Mouse (Mus musculus) bone marrow, adult 2 months (tissue): ENCODE data around the gene Mapkapk3.

Experiments
- CTCF ChIP-seq: fragments of 200-500 bp; IDR thresholded peaks from 2 replicates; pipeline ENCODE4 v1.5.1; 2011; ENCODE audit warnings: low read length, control low read depth; ENCODE audit not compliant: control insufficient read depth, insufficient read depth
- POLR2A ChIP-seq: fragments of 200-500 bp; IDR thresholded peaks from 2 replicates; pipeline ENCODE4 v1.6.1; 2011; ENCODE audit warnings: low read depth, mild to moderate bottlenecking, control low read depth, low read length, borderline replicate concordance; ENCODE audit not compliant: control insufficient read depth

DNA sequence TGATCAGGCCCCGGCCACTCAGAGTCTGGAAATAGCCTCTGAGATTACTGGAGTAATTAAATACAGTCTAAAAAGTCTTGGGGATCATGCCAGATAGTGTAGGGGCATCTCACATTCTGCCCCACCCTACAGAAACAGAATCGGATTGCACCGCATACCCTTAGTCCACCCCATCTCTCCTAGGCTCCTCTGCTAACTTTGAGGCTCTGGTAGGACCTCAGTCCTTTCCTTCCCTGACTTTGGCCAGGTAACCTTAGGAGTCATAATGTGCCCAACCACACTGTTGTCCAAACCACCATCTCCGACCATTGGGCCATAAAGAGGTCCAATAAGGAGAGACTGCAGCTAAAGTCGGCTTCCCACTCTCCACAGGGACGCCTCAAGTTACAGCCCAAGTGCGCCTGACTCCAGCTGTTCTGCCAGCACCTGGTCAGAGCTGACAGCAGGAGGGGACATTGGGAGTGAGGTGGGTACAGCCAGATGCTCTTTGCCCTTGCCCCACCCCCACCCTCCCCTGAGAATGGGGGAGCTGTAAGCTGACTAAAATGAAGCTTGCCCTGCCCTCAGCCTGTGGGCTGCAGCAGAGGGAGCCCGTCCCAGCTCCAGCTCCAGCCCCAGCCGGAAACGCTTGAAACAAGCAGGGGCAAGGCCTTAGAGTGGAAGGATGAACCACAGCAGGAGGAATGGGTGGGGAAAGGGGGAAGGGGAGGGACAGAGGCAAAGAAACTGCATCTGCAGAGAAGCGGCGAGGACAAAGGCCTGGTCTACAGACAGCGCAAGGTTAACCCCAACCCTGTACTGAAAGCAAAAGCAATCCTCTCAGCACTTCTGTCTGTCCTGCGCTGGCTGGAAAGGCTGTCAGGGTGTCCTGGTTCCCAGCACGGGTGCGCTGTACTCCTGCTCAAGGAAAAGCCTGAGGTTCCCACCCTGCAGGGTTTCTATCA, 10.0 kb downstream of the Mapkapk3 start:
- no peak for TF ChIP-seq CTCF
- no peak; the same call in 1 of the 2 replicates for TF ChIP-seq POLR2A
